Mouse (Mus musculus): ENCODE data around the gene Sohlh1. TPM values are rescaled to one million over a fixed set of nuclear protein-coding genes. Genes with fewer than 3 reads are reported as not detected.

The Sohlh1 gene
- polyA plus RNA-seq, 1 experiment: not detected

DNA sequence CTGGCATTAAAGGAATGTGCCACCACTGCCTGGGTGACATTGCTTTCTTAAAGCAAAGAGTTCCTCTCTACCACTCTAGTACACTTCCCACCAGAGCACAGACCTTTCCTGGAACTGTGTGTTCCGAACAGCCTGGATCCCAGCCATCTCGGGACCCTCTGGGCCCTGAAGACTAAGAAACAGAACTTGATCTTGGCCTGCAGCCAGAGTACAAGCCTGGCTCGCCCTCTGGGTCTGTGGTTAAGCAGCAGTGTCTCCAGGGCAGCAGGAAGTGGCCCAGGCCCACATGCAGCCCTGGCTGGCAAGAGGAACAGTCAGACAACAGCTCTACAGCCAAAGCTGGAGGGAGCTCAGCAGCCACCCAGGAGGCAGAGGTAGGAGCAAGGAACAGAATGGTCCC is 5.6 kb upstream of the Sohlh1 start:
- H3K36me3 ChIP-seq (ENCODE audit: control insufficient read depth, insufficient read depth, low read length, poor library complexity, severe bottlenecking): no peaks in the 10 kb centered on the region
- no peak for TF ChIP-seq CTCF (IDR thresholded peaks at IDR 0.05; ENCODE audit: low read depth, low read length)
- TF ChIP-seq EP300 (IDR thresholded peaks at IDR 0.05; ENCODE audit: insufficient read depth, low read depth, low read length): no peak
- TF ChIP-seq POLR2A (IDR thresholded peaks at IDR 0.05; ENCODE audit: insufficient read depth, low read length): no peak
- H3K4me1 ChIP-seq (ENCODE audit: control insufficient read depth, insufficient read depth, low read length): no peaks in the 10 kb centered on the region
- H3K9me3 ChIP-seq (replicated peaks; ENCODE audit: control insufficient read depth, insufficient read depth, low read length, poor library complexity, severe bottlenecking): no peaks in the 10 kb centered on the region
- H3K9ac ChIP-seq (ENCODE audit: low read depth, poor library complexity, severe bottlenecking): no peak overlapping the region
- no peak overlapping the region for H3K4me3 ChIP-seq (ENCODE audit: low read depth, low read length)
- H3K27ac ChIP-seq (ENCODE audit: insufficient read depth, low read length): no peak overlapping the region
- H3K27me3 ChIP-seq (ENCODE audit: control insufficient read depth, insufficient read depth, low read length, poor library complexity, severe bottlenecking): no peaks in the 10 kb centered on the region

DNA sequence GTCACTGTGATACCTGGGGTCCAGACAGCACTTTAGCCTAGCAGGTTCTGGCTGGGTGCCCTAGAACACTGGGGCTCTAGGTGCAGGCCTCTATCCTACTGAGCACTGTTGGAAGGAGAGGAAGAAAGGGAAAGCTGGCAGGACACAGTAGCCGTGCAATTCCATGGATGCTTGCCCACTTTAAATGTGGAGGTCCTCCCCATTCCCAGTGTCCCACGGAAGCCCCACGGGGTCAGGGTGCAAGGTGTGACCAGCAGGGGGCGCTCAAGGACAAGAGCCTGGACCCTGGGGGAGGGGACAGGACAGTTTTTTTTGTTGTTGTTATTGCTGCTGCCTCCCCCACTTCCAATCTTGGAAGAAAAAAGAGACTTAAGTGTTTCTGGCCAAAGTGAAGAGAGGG is 3.3 kb upstream of the Sohlh1 start:
- no peaks in the 10 kb centered on the region for H3K36me3 ChIP-seq (ENCODE audit: control insufficient read depth, insufficient read depth, low read length, poor library complexity, severe bottlenecking)
- no peaks in the 10 kb centered on the region for H3K9me3 ChIP-seq (replicated peaks; ENCODE audit: control insufficient read depth, insufficient read depth, low read length, poor library complexity, severe bottlenecking)
- H3K27me3 ChIP-seq (ENCODE audit: control insufficient read depth, insufficient read depth, low read length, poor library complexity, severe bottlenecking): no peaks in the 10 kb centered on the region
- H3K4me1 ChIP-seq (ENCODE audit: control insufficient read depth, insufficient read depth, low read length): no peaks in the 10 kb centered on the region
- no peak overlapping the region for H3K27ac ChIP-seq (ENCODE audit: insufficient read depth, low read length)
- H3K4me3 ChIP-seq (ENCODE audit: low read depth, low read length): no peak overlapping the region
- no peak for TF ChIP-seq EP300 (IDR thresholded peaks at IDR 0.05; ENCODE audit: insufficient read depth, low read depth, low read length)
- no peak for TF ChIP-seq POLR2A (IDR thresholded peaks at IDR 0.05; ENCODE audit: insufficient read depth, low read length)
- TF ChIP-seq CTCF (IDR thresholded peaks at IDR 0.05; ENCODE audit: low read depth, low read length): peak; percentile 78
- no peak overlapping the region for H3K9ac ChIP-seq (ENCODE audit: low read depth, poor library complexity, severe bottlenecking)

DNA sequence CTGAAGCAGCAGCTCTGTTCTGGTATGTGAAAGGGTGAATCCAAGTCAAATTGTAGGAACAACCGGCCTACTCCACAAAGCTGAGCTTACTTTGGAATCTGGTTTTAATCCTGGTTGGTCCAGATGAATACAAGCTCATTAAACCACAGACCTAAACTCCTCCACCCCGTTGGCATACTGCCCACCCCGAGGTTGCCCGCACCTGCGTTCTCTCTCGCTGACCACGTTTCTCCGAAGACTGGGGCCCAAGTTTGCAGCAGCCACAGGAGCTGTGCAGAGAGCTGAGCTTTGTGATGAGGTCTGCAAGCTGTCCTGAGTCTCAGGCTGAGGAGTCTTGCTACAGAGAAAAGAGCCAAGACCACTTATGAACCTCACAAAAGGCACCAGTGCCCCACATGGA is 532 bp downstream of the Sohlh1 start:
- Histone ChIP-seq H3K36me3 (ENCODE audit: control insufficient read depth, insufficient read depth, low read length, poor library complexity, severe bottlenecking) (no peaks in the 10 kb centered on the region), H3K27ac (ENCODE audit: insufficient read depth, low read length) (no peak overlapping the region), H3K27me3 (ENCODE audit: control insufficient read depth, insufficient read depth, low read length, poor library complexity, severe bottlenecking) (no peaks in the 10 kb centered on the region), H3K9ac (ENCODE audit: low read depth, poor library complexity, severe bottlenecking) (no peak overlapping the region), H3K9me3 (replicated peaks; ENCODE audit: control insufficient read depth, insufficient read depth, low read length, poor library complexity, severe bottlenecking) (no peaks in the 10 kb centered on the region), H3K4me3 (ENCODE audit: low read depth, low read length) (no peak overlapping the region), H3K4me1 (ENCODE audit: control insufficient read depth, insufficient read depth, low read length) (no peaks in the 10 kb centered on the region)
- TF ChIP-seq EP300 (IDR thresholded peaks at IDR 0.05; ENCODE audit: insufficient read depth, low read depth, low read length) (no peak), CTCF (IDR thresholded peaks at IDR 0.05; ENCODE audit: low read depth, low read length) (no peak), POLR2A (IDR thresholded peaks at IDR 0.05; ENCODE audit: insufficient read depth, low read length) (no peak)

DNA sequence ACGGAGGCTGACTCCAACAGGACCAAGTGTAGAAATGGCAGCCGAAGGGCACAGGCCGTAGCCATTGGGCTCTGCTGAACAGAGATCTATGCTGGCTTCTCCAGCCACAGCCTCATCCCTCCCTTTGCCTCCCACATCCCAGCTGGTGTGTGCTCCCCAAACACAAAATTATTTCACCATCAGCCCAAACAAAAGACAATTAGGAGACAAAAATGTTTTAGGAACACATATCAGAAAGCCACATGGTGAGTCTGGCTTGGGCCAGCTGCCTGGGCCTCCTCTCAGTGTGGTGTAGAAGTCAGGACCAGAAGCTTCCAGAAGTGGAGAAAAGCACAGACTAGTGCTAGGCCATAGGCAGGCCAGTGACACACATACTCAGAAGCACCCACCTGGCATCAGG is 3.0 kb downstream of the Sohlh1 start:
- H3K4me1 ChIP-seq (ENCODE audit: control insufficient read depth, insufficient read depth, low read length): no peaks in the 10 kb centered on the region
- H3K36me3 ChIP-seq (ENCODE audit: control insufficient read depth, insufficient read depth, low read length, poor library complexity, severe bottlenecking): no peaks in the 10 kb centered on the region
- H3K4me3 ChIP-seq (ENCODE audit: low read depth, low read length): no peak overlapping the region
- no peak overlapping the region for H3K27ac ChIP-seq (ENCODE audit: insufficient read depth, low read length)
- H3K9me3 ChIP-seq (replicated peaks; ENCODE audit: control insufficient read depth, insufficient read depth, low read length, poor library complexity, severe bottlenecking): no peaks in the 10 kb centered on the region
- TF ChIP-seq POLR2A (IDR thresholded peaks at IDR 0.05; ENCODE audit: insufficient read depth, low read length): no peak
- H3K9ac ChIP-seq (ENCODE audit: low read depth, poor library complexity, severe bottlenecking): no peak overlapping the region
- H3K27me3 ChIP-seq (ENCODE audit: control insufficient read depth, insufficient read depth, low read length, poor library complexity, severe bottlenecking): no peaks in the 10 kb centered on the region

DNA sequence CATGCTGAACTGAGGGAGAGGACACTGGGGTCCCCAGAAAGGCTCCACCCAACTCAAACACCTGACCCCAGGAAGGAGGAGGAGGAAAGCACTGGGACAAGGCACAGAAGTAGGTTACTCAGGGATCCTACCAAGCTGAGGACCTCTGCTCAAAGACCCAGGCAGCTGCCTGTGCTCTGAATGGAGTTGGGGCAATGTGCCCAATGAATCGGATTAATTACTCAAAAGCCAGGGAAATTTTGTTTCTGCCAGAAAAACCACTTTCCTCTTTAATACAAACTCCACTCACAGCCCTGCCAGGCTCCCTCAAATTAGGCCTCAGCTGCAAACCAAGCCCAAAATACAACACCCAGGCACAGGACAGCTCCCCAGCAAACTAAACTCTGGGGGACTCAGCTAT is 4.3 kb downstream of the Sohlh1 start:
- no peak overlapping the region for H3K9ac ChIP-seq (ENCODE audit: low read depth, poor library complexity, severe bottlenecking)
- H3K27ac ChIP-seq (ENCODE audit: insufficient read depth, low read length): no peak overlapping the region

DNA sequence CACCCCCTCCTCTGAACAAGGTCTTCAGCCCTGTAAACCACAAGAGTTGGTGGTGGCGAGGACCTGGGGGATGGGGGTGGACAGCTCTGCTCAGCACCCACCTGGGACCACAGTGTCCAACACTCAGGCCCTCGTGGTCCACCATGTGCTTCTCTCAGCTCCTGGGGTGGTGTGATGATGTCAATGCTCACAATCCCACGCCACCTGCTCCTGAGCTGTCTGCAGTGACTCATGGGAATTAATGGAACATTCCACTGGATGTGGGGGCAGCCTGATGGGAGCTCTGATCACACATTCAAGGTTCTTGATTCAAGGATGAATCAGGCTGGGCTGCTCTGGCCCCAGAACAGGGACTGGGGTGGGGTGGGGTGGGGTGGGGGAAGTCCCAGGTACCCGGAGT is 4.9 kb downstream of the Sohlh1 start:
- no peaks in the 10 kb centered on the region for H3K4me1 ChIP-seq (ENCODE audit: control insufficient read depth, insufficient read depth, low read length)
- TF ChIP-seq EP300 (IDR thresholded peaks at IDR 0.05; ENCODE audit: insufficient read depth, low read depth, low read length) (no peak), POLR2A (IDR thresholded peaks at IDR 0.05; ENCODE audit: insufficient read depth, low read length) (no peak), CTCF (IDR thresholded peaks at IDR 0.05; ENCODE audit: low read depth, low read length) (no peak)
- no peaks in the 10 kb centered on the region for H3K27me3 ChIP-seq (ENCODE audit: control insufficient read depth, insufficient read depth, low read length, poor library complexity, severe bottlenecking)
- no peak overlapping the region for H3K27ac ChIP-seq (ENCODE audit: insufficient read depth, low read length)
- H3K9me3 ChIP-seq (replicated peaks; ENCODE audit: control insufficient read depth, insufficient read depth, low read length, poor library complexity, severe bottlenecking): no peaks in the 10 kb centered on the region
- H3K4me3 ChIP-seq (ENCODE audit: low read depth, low read length): no peak overlapping the region
- no peaks in the 10 kb centered on the region for H3K36me3 ChIP-seq (ENCODE audit: control insufficient read depth, insufficient read depth, low read length, poor library complexity, severe bottlenecking)
- H3K9ac ChIP-seq (ENCODE audit: low read depth, poor library complexity, severe bottlenecking): no peak overlapping the region

More for the DNA sequence above, 4.3 kb downstream of the Sohlh1 start:
- Histone ChIP-seq H3K4me3 (ENCODE audit: low read depth, low read length) (no peak overlapping the region), H3K4me1 (ENCODE audit: control insufficient read depth, insufficient read depth, low read length) (no peaks in the 10 kb centered on the region), H3K36me3 (ENCODE audit: control insufficient read depth, insufficient read depth, low read length, poor library complexity, severe bottlenecking) (no peaks in the 10 kb centered on the region), H3K9me3 (replicated peaks; ENCODE audit: control insufficient read depth, insufficient read depth, low read length, poor library complexity, severe bottlenecking) (no peaks in the 10 kb centered on the region), H3K27me3 (ENCODE audit: control insufficient read depth, insufficient read depth, low read length, poor library complexity, severe bottlenecking) (no peaks in the 10 kb centered on the region)
- TF ChIP-seq EP300 (IDR thresholded peaks at IDR 0.05; ENCODE audit: insufficient read depth, low read depth, low read length) (no peak), POLR2A (IDR thresholded peaks at IDR 0.05; ENCODE audit: insufficient read depth, low read length) (no peak), CTCF (IDR thresholded peaks at IDR 0.05; ENCODE audit: low read depth, low read length) (no peak)

Data from ES-Bruce4 (cell line).